Mouse (Mus musculus): Measurements from ENCODE around the gene Ppfia4. TPM values are rescaled to one million over a fixed set of nuclear protein-coding genes. Genes with fewer than 3 reads are reported as not detected.

Gene Ppfia4
- total and polyA plus RNA-seq, 3 experiments: 0.30 to 5.4 (median 1.8) TPM

- in situ Hi-C loops (cut with MboI; ENCODE audit: low pct_ligation_motif_present, low pct_unique_long_range_greater_than_20kb, low sequenced_read_pairs) (no loop called here), dilution Hi-C loops (cut with MboI; ENCODE audit: extremely low pct_ligation_motif_present, extremely low pct_unique_long_range_greater_than_20kb, low sequenced_read_pairs) (no loop called here)
- H3K4me3 ChIP-seq (replicated peaks in 1 of 3; ENCODE audit: low read depth in 2 of 3, low read length in 2 of 3, poor library complexity in 1 of 3): no peak overlapping the region
- no peaks in the 10 kb centered on the region for H3K36me3 ChIP-seq (replicated peaks in 1 of 2; ENCODE audit: control insufficient read depth in 1 of 2, insufficient read depth in 1 of 2, low read length in 1 of 2)
- no peak for DNase-seq (ENCODE audit: extremely low read depth)
- no peak overlapping the region for H3K27ac ChIP-seq (ENCODE audit: insufficient read depth, low read depth)
- no peaks in the 10 kb centered on the region for H3K9me3 ChIP-seq (replicated peaks; ENCODE audit: low read length)
- no peak overlapping the region for H3K9ac ChIP-seq (ENCODE audit: insufficient read depth, low read depth)
- H3K27me3 ChIP-seq (replicated peaks): no peaks in the 10 kb centered on the region
- no peak for TF ChIP-seq NRF1 (IDR thresholded peaks at IDR 0.05; ENCODE audit: low read depth, low read length)
- no peak for TF ChIP-seq TBP (conservative IDR thresholded peaks at IDR 0.05; ENCODE audit: low read depth, low read length)
- TF ChIP-seq CHD1 (IDR thresholded peaks at IDR 0.05; ENCODE audit: low read depth, low read length): no peak
- no peak for TF ChIP-seq CTCF (conservative IDR thresholded peaks at IDR 0.05 in 1 of 2, IDR thresholded peaks at IDR 0.05 in 1 of 2; ENCODE audit: low read depth in 2 of 2, low read length in 2 of 2)
- TF ChIP-seq TCF12 (IDR thresholded peaks at IDR 0.05; ENCODE audit: low read depth, low read length): no peak
- TF ChIP-seq ZNF384 (IDR thresholded peaks at IDR 0.05; ENCODE audit: low read depth, low read length): no peak
- TF ChIP-seq NELFE (IDR thresholded peaks at IDR 0.05; ENCODE audit: low read depth, low read length): no peak
- TF ChIP-seq IRF4 (IDR thresholded peaks at IDR 0.05; ENCODE audit: low read depth, low read length): no peak
- no peak for TF ChIP-seq BHLHE40 (IDR thresholded peaks at IDR 0.05; ENCODE audit: low read depth, low read length)
- TF ChIP-seq MAX (IDR thresholded peaks at IDR 0.05; ENCODE audit: low read length): no peak
- TF ChIP-seq CHD2 (IDR thresholded peaks at IDR 0.05; ENCODE audit: low read length): no peak
- H3K4me2 ChIP-seq (ENCODE audit: insufficient read depth, low read depth, poor library complexity, severe bottlenecking): no peak overlapping the region
- peaks cover 23 to 53% of the 10 kb centered on the region in 2 experiments for H3K4me1 ChIP-seq (ENCODE audit: control insufficient read depth in 1 of 2, insufficient read depth in 2 of 2)
- no peaks in the 10 kb centered on the region for H3K79me2 ChIP-seq (replicated peaks; ENCODE audit: control insufficient read depth, extremely low read depth, insufficient read depth, poor library complexity, severe bottlenecking)
These were observed 1.5 kb upstream of the Ppfia4 start for GRCm38 (mm10) chr1:134334111-134334827.

- H3K79me2 ChIP-seq (replicated peaks; ENCODE audit: control insufficient read depth, extremely low read depth, insufficient read depth, poor library complexity, severe bottlenecking): no peaks in the 10 kb centered on the region
- H3K4me3 ChIP-seq (replicated peaks in 1 of 3; ENCODE audit: low read depth in 2 of 3, low read length in 2 of 3, poor library complexity in 1 of 3): no peak overlapping the region
- no peaks in the 10 kb centered on the region for H3K27me3 ChIP-seq (replicated peaks)
- dilution Hi-C loops (cut with MboI; ENCODE audit: extremely low pct_ligation_motif_present, extremely low pct_unique_long_range_greater_than_20kb, low sequenced_read_pairs) (no loop called here), in situ Hi-C loops (cut with MboI; ENCODE audit: low pct_ligation_motif_present, low pct_unique_long_range_greater_than_20kb, low sequenced_read_pairs) (no loop called here)
- no peak overlapping the region for H3K9ac ChIP-seq (ENCODE audit: insufficient read depth, low read depth)
- no peaks in the 10 kb centered on the region for H3K36me3 ChIP-seq (replicated peaks in 1 of 2; ENCODE audit: control insufficient read depth in 1 of 2, insufficient read depth in 1 of 2, low read length in 1 of 2)
- no peak overlapping the region for H3K4me2 ChIP-seq (ENCODE audit: insufficient read depth, low read depth, poor library complexity, severe bottlenecking)
- peaks cover 23 to 53% of the 10 kb centered on the region in 2 experiments for H3K4me1 ChIP-seq (ENCODE audit: control insufficient read depth in 1 of 2, insufficient read depth in 2 of 2)
- no peak for TF ChIP-seq KAT2A (IDR thresholded peaks at IDR 0.05; ENCODE audit: insufficient replicate concordance, low read length)
- no peak for TF ChIP-seq RAD21 (IDR thresholded peaks at IDR 0.05; ENCODE audit: low read depth, low read length)
- no peak for TF ChIP-seq NRF1 (IDR thresholded peaks at IDR 0.05; ENCODE audit: low read depth, low read length)
- no peak for TF ChIP-seq USF2 (conservative IDR thresholded peaks at IDR 0.05; ENCODE audit: low read depth, low read length)
- no peak for TF ChIP-seq MXI1 (IDR thresholded peaks at IDR 0.05; ENCODE audit: low read depth, low read length)
- no peak for TF ChIP-seq MAFK (IDR thresholded peaks at IDR 0.05; ENCODE audit: insufficient replicate concordance, low read length)
- no peak for TF ChIP-seq NELFE (IDR thresholded peaks at IDR 0.05; ENCODE audit: low read depth, low read length)
- TF ChIP-seq POLR2A (IDR thresholded peaks at IDR 0.05; ENCODE audit: low read depth, low read length): no peak
- TF ChIP-seq USF1 (IDR thresholded peaks at IDR 0.05; ENCODE audit: low read depth, low read length): no peak
- TF ChIP-seq ZMIZ1 (IDR thresholded peaks at IDR 0.05; ENCODE audit: low read depth, low read length): no peak
- TF ChIP-seq CTCF (conservative IDR thresholded peaks at IDR 0.05 in 1 of 2, IDR thresholded peaks at IDR 0.05 in 1 of 2; ENCODE audit: low read depth in 2 of 2, low read length in 2 of 2): no peak
- no peak for TF ChIP-seq SMC3 (IDR thresholded peaks at IDR 0.05; ENCODE audit: low read depth, low read length)
- no peak for TF ChIP-seq JUND (conservative IDR thresholded peaks at IDR 0.05; ENCODE audit: low read depth, low read length)
- TF ChIP-seq ZKSCAN1 (IDR thresholded peaks at IDR 0.05; ENCODE audit: borderline replicate concordance, low read depth, low read length): no peak
- TF ChIP-seq TCF12 (IDR thresholded peaks at IDR 0.05; ENCODE audit: low read depth, low read length): no peak
- TF ChIP-seq CHD1 (IDR thresholded peaks at IDR 0.05; ENCODE audit: low read depth, low read length): no peak
- TF ChIP-seq POLR2AphosphoS2 (IDR thresholded peaks at IDR 0.05; ENCODE audit: low read depth, low read length): no peak
- TF ChIP-seq JUN (IDR thresholded peaks at IDR 0.05; ENCODE audit: insufficient read depth, low read depth, low read length): no peak
- no peak for TF ChIP-seq UBTF (IDR thresholded peaks at IDR 0.05; ENCODE audit: low read depth, low read length)
- no peak for TF ChIP-seq PAX5 (IDR thresholded peaks at IDR 0.05; ENCODE audit: low read length)
- DNase-seq (ENCODE audit: extremely low read depth): no peak
- H3K27ac ChIP-seq (ENCODE audit: insufficient read depth, low read depth): no peak overlapping the region
- no peaks in the 10 kb centered on the region for H3K9me3 ChIP-seq (replicated peaks; ENCODE audit: low read length)
These were observed 813 bp upstream of the Ppfia4 start for GRCm38 (mm10) chr1:134333371-134334110.

All from CH12.LX (cell line).